Mouse (Mus musculus) embryonic fibroblast, embryonic 13.5 days (primary cell): ENCODE data around the gene Zic5. TPM values are rescaled to one million over a fixed set of nuclear protein-coding genes. Genes with fewer than 3 reads are reported as not detected.
"Not testable (repeated sequence)": the region's sequence is repeated elsewhere in the genome, so short reads cannot be mapped to it uniquely, and the experiment has no call there.

Experiments used
- H3K27ac ChIP-seq: 2 replicates; pipeline ENCODE4 v1.5.1; 2012; ENCODE audit warnings: low read length, control low read depth, inconsistent platforms; ENCODE audit not compliant: insufficient read depth
- H3K4me1 ChIP-seq: 2 replicates; pipeline ENCODE4 v1.6.1; 2011; ENCODE audit warnings: low read length; ENCODE audit not compliant: control insufficient read depth, insufficient read depth
- H3K4me3 ChIP-seq: 2 replicates; pipeline ENCODE4 v1.5.1; 2011; ENCODE audit warnings: mild to moderate bottlenecking, control low read depth, low read length; ENCODE audit not compliant: insufficient read depth
- CTCF ChIP-seq: IDR thresholded peaks from 2 replicates; pipeline ENCODE4 v1.5.1; 2011; ENCODE audit warnings: mild to moderate bottlenecking, control low read depth, low read length, moderate library complexity, borderline replicate concordance; ENCODE audit not compliant: insufficient read depth
- POLR2A ChIP-seq: IDR thresholded peaks from 2 replicates; pipeline ENCODE4 v1.6.1; 2011; ENCODE audit warnings: low read depth, mild to moderate bottlenecking, control low read depth, low read length, moderate library complexity
- polyA plus RNA-seq: library from polyadenylated mRNA; stranded (reverse); fragments of >200 nt; gene quantifications from 2 replicates; pipeline ENCODE4 v1.2.4, GENCODE M21; 2011; ENCODE audit warnings: low read depth; ENCODE audit not compliant: missing spikeins, insufficient read length

The Zic5 gene
- polyA plus RNA-seq, 1 experiment = 0.93 TPM

GRCm38 (mm10) chr14:122473211-122473751 is 7.8 kb upstream of the Zic5 start:
- 0 out of 2 replicates have a peak, but pooled peaks cover 3% of the 10 kb centered on the region for H3K4me1 ChIP-seq
- H3K4me3 ChIP-seq = no peak overlapping the region
- no peak overlapping the region for H3K27ac ChIP-seq
- no peak for TF ChIP-seq CTCF
- no peak for TF ChIP-seq POLR2A

GRCm38 (mm10) chr14:122472647-122473046 is 7.2 kb upstream of the Zic5 start:
- H3K4me3 ChIP-seq = no peak overlapping the region
- H3K27ac ChIP-seq = no peak overlapping the region
- TF ChIP-seq POLR2A (no peak), CTCF (no peak)
- 0 out of 2 replicates have a peak, but pooled peaks cover 3% of the 10 kb centered on the region for H3K4me1 ChIP-seq

- Histone ChIP-seq H3K4me3 (no peak overlapping the region), H3K4me1 (0 out of 2 replicates have a peak, but pooled peaks cover 3% of the 10 kb centered on the region), H3K27ac (no peak overlapping the region)
- no peak for TF ChIP-seq POLR2A
- TF ChIP-seq CTCF = no peak
Measured at GRCm38 (mm10) chr14:122472161-122472560, 6.7 kb upstream of the Zic5 start.

- TF ChIP-seq CTCF (no peak), POLR2A (no peak)
- H3K27ac ChIP-seq = no peak overlapping the region
- 0 out of 2 replicates have a peak, but pooled peaks cover 3% of the 10 kb centered on the region for H3K4me1 ChIP-seq
- H3K4me3 ChIP-seq = no peak overlapping the region
Measured at GRCm38 (mm10) chr14:122471449-122472085, 6.1 kb upstream of the Zic5 start.

GRCm38 (mm10) chr14:122468971-122469755 is 3.7 kb upstream of the Zic5 start:
- no peak overlapping the region for H3K27ac ChIP-seq
- TF ChIP-seq POLR2A (no peak), CTCF (no peak)
- H3K4me3 ChIP-seq = no peak overlapping the region
- 0 out of 2 replicates have a peak, but pooled peaks cover 3% of the 10 kb centered on the region for H3K4me1 ChIP-seq

GRCm38 (mm10) chr14:122467926-122468841 is 2.7 kb upstream of the Zic5 start:
- Histone ChIP-seq H3K4me3 (no peak overlapping the region), H3K27ac (no peak overlapping the region), H3K4me1 (no peaks in the 10 kb centered on the region)
- TF ChIP-seq POLR2A = no peak
- no peak for TF ChIP-seq CTCF

- H3K4me3 ChIP-seq = no peak overlapping the region
- TF ChIP-seq POLR2A (no peak), CTCF (no peak)
- no peak overlapping the region for H3K27ac ChIP-seq
- no peaks in the 10 kb centered on the region for H3K4me1 ChIP-seq
Measured at GRCm38 (mm10) chr14:122466756-122467362, 1.4 kb upstream of the Zic5 start.

GRCm38 (mm10) chr14:122465931-122466490 is 534 bp upstream of the Zic5 start:
- H3K4me3 ChIP-seq = no peak overlapping the region
- H3K4me1 ChIP-seq = no peaks in the 10 kb centered on the region

GRCm38 (mm10) chr14:122464351-122464762 is 1.1 kb downstream of the Zic5 start:
- TF ChIP-seq POLR2A = no peak
- no peak for TF ChIP-seq CTCF
- H3K4me3 ChIP-seq = peak overlapping the region; percentile 40
- H3K27ac ChIP-seq = no peak overlapping the region
- H3K4me1 ChIP-seq = no peaks in the 10 kb centered on the region

More at GRCm38 (mm10) chr14:122465931-122466490, 534 bp upstream of the Zic5 start:
- TF ChIP-seq CTCF = no peak
- no peak for TF ChIP-seq POLR2A
- no peak overlapping the region for H3K27ac ChIP-seq

- H3K4me1 ChIP-seq = not testable (repeated sequence)
Measured at GRCm38 (mm10) chr14:122463734-122464341, 1.6 kb downstream of the Zic5 start.

More at GRCm38 (mm10) chr14:122463734-122464341, 1.6 kb downstream of the Zic5 start:
- H3K4me3 ChIP-seq = peak overlapping the region; percentile 26
- not testable (repeated sequence) for H3K27ac ChIP-seq
